Mouse (Mus musculus) right cerebral cortex, postnatal 36 days (tissue): Measurements from ENCODE around the gene Grm4.
A peak's percentile ranks its signal among the peaks of the same experiment; 100 is the strongest.

Experiments
- DNase-seq, 2 experiments: peaks; one replicate each; pipeline ENCODE4 v3.0.0; 2022; ENCODE audit warnings: low spot score in 2 of 2, mixed read lengths in 1 of 2

Grm4 gene

DNA sequence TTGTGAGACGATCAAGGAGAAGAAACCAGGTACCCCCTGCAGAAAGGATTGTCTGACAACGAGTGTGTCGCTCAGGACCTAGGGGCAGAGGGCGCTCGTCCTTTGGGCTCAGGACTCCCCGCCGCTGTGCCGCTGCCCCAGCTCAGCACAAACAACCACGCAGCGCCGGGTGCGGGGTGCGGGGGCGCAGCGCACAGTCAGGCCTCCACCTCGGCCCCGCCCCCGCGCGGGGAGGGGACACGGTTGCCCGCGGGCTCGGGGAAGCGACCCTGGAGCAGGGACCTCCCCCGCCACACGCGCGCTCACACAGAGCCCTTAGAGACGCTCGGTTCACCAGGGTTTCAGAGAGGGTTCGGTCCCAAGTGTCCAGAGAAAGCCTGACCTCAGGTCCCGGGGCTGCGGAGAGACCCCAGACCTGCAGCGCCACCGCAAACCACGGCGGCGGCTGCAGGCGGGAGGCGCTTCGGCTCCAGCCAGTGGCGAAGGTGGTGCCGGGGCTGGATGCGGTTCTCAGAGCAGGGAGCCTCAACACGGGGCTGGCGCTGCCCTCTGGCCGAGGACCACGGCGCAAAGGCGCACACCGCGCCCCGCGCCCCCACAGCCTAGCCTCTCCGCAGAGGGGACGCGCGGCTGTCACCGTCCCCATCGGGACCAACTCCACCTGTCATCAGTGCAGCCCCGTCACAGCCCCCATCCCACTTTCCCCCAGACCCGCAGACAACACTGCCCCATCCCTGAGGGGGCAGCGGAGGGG lies 9.2 kb downstream of the Grm4 start:
- peak; percentile 27 to 32 for DNase-seq

DNA sequence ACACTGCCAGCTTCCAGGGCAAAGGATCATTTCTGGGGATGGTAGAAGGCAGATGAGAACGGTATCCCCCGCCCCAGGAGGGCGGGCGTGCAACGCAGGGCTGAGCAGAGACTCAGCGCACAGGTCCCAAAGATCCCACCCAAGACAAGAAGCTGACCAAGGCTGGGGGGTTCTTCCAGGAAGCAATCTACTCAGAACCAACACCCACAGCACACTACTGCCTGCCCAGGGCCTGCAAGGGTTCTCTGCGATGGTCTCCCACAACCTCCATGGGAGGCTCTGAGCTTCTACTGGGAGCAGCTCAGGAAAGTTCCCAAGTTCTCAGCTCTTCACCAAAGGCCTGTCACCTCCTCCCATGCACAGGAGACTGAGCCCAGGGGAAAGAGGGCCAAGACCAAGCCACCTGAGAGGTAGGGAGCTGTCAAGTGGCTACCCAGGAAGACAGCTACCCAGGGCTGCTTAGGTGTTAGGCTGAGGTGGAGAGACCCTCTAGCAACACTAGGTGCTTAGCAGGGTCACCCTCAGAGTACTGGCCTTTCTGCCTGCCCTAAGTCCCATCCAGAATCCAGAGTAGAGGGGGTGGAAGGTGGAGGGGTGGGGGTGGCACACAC lies 10.0 kb downstream of the Grm4 start:
- no peak for DNase-seq

DNA sequence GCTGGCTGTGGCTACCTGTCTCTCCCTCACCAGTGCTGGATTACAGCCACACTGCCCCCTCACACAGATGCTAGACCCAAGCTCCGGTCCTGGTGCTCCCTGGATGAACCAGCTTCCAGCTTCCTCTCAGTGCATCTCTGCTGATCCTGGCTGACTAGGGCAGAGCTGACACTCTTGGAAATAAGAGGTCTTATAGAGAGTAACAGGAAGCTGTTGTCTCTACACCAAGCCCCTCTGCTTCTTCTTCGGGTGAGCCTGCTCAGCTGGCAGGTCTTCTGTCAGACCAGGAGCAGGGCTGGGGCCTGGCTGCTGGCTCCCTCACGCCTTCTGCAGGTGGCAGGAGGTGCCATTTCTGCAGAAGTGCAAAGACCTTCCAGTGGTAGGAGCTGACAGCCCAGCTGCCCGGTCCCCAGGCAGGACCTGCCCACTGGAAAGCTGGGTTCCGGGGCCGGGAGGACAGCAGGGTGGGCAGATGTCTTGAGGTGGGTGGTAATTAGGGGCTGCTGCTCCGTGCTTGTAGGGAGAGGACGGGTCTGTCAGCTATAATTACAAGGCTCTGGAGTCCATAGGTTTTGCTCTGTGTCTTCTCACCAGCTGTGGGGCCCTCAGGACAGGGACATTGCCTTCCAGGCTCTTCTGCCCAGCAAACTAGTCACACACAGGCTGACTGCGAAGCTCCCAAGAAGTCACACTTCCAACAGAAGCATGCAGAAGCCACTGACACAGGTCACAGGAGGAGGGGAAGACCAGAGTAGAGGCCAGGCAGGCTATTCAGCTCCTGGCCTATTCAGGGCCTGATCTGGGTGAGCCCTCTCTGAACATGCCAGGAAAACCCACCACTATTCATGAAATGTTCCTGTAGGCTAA lies 10.7 kb downstream of the Grm4 start:
- DNase-seq: no peak

DNA sequence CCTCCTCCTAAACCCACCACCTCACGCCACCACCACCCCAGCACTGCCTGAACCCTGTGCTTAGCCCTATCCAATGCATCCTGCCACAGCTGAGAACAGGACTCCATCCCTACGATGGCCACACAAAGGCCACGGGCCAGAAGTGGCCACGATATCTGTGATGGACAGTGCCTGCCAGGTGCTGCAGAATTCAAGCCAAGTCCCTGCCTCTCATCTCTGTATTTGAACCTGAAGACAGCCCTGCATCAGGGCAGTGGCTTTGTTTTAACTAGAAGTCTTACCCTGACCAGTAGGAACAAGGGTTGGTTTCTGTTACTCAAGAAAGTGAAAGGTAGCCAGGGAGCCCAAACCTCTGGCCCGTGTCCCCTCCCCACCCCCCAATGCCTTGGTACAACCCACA lies 12.1 kb downstream of the Grm4 start:
- DNase-seq: no peak

DNA sequence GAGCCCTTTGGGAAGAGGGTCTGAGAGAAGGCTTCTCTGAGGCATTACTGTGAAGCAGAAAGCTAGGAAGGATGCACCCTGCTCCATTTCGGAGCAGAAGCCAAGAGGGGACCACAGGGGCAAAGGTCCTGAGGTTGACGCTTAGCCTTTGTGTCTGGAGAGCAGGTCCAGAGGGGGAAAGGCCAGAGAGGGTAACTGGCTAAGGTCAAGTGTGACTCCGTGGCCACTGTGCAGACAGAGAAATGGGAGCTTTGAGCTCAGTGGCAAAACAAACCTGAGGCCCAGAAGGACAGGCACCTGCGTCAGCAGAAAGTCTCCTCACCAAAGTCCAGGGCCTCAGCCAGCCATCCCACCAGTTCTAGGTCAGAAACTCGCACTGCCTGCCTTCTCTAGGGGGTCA lies 12.7 kb downstream of the Grm4 start:
- no peak for DNase-seq

DNA sequence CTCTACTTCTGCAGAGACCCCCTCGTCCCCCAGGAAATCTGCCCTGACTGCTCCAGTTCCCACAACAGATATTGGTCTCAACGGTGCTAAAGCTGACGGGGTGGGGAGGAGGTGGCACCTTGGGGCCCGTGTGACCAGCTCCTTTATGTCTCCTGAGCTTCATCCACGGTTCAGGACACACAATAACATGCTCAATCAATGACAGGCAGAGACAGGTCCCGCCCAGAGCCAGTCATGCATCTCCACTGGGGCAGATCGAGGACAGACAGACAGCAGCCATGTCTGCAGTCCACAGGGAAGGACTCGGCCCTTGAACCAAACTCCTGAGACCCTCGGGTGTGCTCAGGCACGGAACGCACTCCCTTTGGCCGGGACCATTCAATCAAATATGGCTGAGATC lies 13.2 kb downstream of the Grm4 start:
- DNase-seq: no peak

DNA sequence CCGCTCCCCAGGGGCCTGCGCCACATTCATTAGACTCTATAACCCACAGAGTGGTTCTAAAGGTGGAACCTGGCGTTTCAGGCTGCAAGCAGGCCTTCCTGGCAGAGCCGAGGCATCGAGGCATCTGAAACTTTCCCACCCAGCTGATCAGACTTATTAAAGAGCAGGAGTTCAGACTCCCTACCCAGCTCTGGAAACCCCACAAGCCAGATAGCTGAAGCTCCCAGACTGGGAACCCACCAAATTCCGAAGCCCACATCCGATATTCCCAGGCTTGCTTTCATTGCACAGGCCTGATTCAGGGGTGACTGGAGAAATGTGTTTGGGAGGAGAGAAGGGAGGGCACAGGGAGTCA lies 13.6 kb downstream of the Grm4 start:
- DNase-seq: no peak

DNA sequence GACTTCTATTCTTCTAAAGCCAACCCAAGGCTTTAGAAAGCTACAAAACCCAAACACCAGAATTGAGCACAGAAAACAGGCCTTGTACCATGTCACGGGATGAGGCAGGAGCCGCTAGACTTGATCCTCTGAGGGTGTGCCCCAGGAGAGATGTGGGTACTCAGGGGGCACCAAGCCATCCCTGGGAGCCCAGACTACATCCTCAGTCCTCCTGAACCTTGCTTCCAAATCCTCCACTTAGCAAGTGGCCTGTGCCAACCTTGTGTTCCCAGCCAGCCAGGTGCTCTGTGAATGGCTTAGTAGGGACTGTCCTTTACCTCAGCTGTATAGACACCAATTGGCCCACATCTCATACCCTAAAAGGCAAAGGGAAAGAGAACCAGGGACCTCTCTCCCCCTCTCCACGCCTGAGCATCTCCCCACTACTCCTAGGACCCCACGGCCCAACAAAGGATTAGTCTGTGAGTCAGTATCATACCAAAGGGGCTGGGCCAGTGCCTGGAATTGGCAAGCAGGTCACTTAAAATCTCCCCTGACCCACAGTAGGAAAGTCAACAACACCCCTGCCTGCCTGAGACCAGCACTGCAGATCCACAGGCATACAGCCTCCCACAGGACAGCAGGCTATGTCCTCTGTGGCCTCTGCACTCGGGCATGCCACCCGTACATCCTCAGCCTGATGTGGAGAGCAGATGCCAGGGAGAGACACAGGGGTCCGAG lies 14.2 kb downstream of the Grm4 start:
- no peak for DNase-seq

DNA sequence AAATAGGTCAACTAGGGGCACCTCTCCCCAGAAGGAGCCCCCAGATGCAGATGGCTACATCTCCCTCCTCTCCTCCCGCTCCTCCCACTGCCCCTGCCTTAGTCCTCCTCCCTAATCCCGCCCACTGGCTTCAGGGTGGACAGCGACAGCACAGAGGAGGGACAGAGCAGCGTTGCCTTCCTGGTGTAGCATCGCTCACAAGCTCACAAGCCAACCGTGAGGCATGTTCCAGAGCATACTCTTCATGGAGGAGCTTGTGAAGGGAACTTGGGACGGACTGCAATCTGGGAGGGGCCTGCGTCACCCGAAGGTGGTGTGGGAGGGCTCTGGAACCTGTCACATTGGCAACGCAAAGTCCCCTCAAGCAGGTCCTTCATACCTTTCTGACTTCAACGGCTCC lies 14.8 kb downstream of the Grm4 start:
- no peak for DNase-seq

DNA sequence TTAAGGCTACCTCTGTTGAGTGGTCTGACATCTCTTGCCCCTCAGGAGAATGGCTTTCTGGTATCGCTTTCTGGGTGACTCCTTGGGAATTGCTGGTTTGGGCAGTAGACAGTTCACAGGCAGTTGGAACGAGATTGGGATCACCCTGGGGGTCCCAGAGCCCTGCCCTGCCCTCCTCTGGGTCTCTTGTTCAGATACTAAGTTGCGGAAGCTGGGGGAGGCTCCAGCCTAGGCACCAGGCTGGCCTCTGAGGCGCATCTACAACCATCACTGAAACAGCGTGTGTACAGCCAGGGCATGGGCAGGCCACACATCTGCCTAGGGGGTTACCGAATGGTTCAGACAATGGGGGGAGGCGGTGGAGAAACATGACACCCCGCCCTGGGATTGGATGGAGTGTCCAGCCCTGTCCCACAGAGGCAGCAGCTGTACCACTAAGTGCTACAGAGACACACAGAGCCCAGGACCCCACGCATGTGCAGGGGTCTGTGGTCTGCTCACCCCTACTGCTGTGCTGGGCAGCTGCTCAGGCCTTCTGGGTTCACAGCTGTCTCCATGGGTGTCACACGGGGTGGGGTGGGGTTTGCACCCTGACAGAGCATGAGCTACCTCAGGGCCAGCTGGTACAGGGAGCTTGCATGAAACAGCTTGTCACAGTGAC lies 15.9 kb downstream of the Grm4 start:
- no peak for DNase-seq

DNA sequence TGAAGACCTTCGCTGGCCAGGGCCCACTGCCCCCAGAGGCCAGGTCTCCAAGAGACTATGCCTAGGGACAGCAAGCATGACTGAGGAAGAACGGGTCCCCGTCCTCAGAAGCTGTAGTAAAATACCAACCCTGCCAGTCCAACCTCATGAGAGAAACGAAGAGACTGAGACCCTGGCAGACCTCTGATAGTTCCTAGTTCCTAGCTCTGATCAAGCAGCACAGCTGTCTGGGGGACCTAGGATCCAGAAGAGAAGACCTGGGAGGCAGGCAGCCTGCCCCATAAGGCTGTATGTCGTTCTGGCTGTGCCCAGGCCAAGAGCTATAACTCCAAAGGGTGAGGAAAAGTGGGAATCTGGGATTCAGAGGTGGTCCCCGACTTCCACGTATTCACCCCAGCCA lies 17.3 kb downstream of the Grm4 start:
- no peak for DNase-seq

DNA sequence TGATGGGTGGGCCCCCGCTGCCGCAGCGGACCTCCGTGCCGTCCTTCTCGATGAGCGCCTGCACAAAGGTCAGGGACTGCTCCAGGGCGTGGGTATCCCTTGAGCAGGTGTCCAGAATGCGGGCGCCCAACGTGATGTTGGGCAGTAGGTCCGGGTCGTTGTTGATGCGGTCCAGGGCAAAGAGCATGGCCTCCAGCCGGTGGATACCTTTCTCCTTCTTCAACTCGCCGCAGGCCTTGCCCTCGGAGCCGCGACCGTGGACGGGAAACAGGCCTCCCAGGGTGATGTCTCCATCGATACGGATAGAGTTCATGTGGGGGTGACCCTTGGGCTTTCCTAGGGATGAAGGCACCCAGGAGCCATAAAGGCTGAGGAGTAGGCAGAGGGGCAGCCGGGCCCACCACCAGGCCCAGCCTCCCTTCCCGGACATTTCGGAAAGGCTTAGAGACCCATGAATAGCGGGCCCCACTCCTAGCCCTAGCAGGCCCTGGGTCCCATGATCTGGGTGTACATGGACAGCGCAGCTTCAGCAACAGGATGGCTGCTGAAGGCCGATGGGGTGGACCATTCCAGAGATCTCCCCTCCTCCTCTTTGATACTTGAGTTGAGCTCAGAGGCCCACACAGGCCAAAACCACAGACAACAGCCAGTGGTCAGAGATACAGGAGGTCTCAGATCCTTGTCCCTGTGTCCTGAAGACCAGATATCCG lies 18.3 kb downstream of the Grm4 start:
- DNase-seq: no peak

DNA sequence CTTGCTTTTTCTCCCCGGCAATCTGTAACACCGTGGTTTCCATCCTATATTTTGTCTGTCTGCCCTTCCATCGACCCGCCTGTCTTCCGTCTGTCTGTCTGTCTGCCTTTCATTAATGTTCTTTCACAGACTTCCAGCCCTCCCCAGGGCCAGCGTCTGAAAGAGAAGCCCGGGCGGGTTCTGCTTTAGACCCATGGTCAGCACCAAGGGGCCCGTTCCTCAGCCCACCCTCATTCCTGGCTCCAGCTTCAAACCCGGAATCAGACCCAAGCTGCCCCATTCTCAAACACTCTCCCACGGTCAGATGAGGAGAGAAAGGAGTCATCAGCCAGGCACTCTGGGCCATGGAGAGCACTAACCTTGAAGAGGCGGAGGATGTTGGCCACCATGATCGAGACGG lies 18.9 kb downstream of the Grm4 start:
- DNase-seq: no peak

DNA sequence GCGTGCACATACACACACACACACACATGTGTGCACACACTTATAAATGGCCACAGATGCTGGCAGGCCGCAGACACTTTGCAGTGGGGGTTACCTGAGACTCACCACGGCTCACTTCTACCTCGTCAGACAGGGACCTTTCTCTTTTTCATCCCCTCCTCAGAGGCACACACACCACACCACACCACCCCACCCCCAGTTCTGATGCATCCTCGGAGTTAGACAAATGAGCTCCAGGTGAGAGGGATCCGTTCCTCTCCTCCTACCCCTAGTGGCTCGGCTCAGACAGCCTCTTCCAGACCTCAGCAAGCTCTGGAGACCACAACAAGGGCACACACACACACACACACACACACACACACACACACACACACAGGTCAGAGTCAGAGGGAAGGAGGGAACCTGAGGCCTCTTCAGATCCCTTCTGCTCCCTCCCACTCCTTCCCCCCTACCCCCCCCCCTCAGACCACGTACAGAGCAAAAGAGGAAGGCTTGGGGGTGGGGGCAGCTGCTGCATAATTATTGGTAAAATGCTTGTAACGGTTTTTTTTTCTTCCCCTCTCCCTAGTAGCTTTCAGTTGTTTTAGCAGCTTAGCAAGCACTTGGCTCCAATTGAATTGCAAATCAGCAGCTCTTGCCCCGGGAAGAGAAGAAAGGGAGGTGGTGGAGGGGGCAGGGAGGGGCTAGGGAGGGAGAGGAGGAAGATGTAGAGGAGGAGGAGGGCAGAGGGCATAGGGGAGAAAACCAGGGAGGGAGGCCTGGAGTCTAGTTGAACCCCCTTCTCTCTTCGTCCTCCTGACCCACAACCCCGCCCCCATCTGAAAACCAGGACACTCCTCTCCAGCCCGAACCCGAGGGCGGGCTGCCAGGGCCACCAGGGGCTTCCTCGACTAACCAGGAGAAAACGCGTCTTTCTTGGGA lies 19.6 kb downstream of the Grm4 start:
- no peak for DNase-seq

DNA sequence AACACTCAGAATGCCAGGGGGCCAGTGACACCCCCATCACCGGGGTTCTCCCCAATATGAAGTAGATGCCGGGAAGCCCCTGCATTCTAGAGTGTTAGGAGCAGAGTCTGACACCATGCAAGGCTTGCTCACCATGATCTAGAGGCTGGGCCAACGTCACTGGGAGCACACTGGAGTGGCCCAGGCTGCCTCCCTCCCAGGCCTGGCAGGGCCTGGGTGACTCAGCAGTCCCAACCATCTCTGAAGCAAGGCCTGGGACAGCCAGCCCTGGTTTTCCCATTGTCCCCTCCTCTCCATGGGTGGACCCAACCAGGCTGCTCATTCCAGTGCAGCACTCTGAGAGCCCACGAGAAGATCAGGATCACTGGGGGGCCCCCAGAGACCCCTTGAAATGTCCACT lies 20.4 kb downstream of the Grm4 start:
- no peak for DNase-seq

DNA sequence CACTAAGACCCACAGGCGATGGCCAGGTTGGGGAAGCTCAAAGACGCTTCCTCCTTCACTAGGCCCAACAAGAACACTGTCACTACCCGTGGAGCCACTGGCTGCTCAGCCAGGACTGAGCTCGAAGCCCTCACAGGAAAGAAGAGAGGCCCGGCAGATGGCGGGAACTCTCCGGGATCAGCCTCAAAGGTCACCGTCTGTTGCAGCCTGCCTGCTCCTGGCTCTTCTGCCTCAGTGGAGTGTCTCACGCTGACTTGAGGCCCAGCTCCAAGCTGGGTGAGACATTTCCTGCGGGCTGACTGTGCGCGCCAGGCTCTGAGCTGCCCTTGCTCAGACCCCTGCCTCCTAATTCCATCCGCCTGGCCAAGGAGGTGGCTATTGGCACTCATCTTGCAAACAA lies 22.1 kb downstream of the Grm4 start:
- DNase-seq: no peak

DNA sequence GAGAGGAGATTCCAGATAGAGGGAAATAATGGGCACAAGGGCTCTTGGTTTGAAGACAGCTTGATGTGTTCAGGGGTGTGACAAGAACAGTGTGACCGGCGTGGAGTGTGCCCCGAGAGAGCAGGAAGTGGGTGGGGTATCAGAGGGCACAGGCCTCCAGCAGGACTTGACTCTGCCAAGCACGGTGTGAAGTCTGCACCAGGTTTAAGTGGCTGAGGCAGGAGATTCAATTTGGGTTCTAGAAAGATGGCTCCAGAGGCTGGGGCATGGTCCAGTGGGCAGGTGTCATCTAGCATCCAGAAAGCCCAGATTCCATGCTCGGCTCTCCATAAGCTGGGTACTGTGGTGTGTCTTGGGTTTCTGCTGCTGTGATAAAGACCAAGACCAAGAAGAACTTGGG lies 23.4 kb downstream of the Grm4 start:
- no peak for DNase-seq

DNA sequence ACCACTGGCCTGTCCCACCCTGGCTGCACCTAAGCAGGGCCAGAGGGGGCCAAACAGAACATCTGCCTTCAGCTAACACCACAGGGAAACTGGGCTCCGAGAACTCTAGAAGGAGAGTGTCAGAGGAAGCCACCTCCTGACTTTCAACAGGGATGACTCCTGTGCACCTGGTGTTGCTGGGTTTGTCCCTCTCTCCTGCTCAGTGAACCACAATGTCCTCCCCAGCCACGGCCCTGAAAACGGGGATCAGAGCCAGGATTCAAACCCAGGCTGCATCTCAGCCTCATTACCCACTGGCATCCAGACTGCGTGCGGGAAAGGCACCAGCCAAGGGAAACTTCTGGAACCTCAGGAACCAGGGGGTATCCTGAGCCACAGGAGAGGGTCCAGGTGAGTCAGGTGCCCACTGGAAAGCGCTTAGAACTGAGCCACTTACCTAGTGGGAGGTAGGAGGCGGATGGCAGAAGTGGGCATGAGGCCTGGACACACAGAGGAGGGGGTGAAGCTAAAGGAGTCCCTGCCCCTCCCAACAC lies 26.1 kb downstream of the Grm4 start:
- no peak for DNase-seq

DNA sequence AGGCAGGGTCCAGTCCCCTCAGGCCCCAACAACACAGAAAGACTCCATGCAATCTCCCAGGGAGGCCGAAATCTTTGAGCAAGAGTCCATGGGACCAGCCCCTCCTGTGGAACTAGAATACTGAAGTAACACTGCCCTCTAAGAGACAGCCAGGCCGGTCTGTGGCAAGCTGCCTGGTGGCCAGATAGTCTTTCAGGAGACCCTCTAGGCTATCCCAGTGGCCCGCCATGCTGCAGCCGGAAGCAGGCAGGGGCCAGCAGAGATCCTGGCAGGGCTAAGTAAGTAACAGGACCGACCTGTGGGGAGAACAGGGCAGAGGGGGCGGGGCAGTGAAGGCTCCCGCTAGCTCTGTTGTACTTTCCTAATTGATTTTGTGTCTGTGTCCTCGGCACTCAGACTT lies 27.2 kb downstream of the Grm4 start:
- DNase-seq: no peak

DNA sequence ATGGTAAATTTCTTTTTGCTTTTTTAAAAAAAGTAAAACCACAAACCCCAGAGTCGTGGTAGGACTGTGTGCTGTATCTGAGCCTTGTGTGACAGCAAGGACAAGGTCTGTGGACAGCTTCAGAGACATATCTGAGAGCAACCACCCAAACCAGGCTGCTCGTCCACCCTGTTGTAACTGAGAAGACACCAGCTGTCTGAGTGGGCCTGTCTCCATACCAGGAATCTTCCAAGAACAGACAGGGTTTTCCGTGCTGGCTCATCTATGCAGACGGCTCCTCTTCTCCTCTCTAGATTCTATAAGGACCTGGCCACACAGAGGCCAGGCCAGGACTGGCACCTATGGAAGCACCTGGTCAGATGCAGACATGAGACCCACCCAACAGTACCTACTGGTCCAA lies 27.8 kb downstream of the Grm4 start:
- no peak for DNase-seq
